Mouse (Mus musculus): ENCODE measurements around the gene Gm20696.

Gm20696 gene

GRCm38 (mm10) chr6:99484197-99484725 is 182.3 kb downstream of the Gm20696 start:
- no peak for DNase-seq (ENCODE audit: low spot score)

- no peak for DNase-seq (ENCODE audit: low spot score)
These were observed 183.0 kb downstream of the Gm20696 start for GRCm38 (mm10) chr6:99483556-99483955.

- no peak for DNase-seq (ENCODE audit: low spot score)
These were observed 185.0 kb downstream of the Gm20696 start for GRCm38 (mm10) chr6:99481568-99481967.

- DNase-seq (ENCODE audit: low spot score), result no peak
These were observed 187.5 kb downstream of the Gm20696 start for GRCm38 (mm10) chr6:99478873-99479650.

- DNase-seq (ENCODE audit: low spot score), result no peak
These were observed 191.6 kb downstream of the Gm20696 start for GRCm38 (mm10) chr6:99475040-99475439.

GRCm38 (mm10) chr6:99470906-99471305 is 195.7 kb downstream of the Gm20696 start:
- DNase-seq (ENCODE audit: low spot score), result no peak

- DNase-seq (ENCODE audit: low spot score), result no peak
These were observed 197.3 kb downstream of the Gm20696 start for GRCm38 (mm10) chr6:99469134-99469834.

- no peak for DNase-seq (ENCODE audit: low spot score)
These were observed 198.8 kb downstream of the Gm20696 start for GRCm38 (mm10) chr6:99467831-99468230.

- DNase-seq (ENCODE audit: low spot score), result no peak
These were observed 199.5 kb downstream of the Gm20696 start for GRCm38 (mm10) chr6:99467109-99467508.

- no peak for DNase-seq (ENCODE audit: low spot score)
These were observed 200.2 kb downstream of the Gm20696 start for GRCm38 (mm10) chr6:99466354-99466753.

- no peak for DNase-seq (ENCODE audit: low spot score)
These were observed 202.1 kb downstream of the Gm20696 start for GRCm38 (mm10) chr6:99464449-99464848.

GRCm38 (mm10) chr6:99463906-99464305 is 202.7 kb downstream of the Gm20696 start:
- no peak for DNase-seq (ENCODE audit: low spot score)

GRCm38 (mm10) chr6:99458775-99459174 is 207.8 kb downstream of the Gm20696 start:
- no peak for DNase-seq (ENCODE audit: low spot score)

- DNase-seq (ENCODE audit: low spot score), result no peak
These were observed 212.7 kb downstream of the Gm20696 start for GRCm38 (mm10) chr6:99453763-99454520.

GRCm38 (mm10) chr6:99452638-99453185 is 213.9 kb downstream of the Gm20696 start:
- DNase-seq (ENCODE audit: low spot score), result no peak

GRCm38 (mm10) chr6:99451479-99451878 is 215.1 kb downstream of the Gm20696 start:
- no peak for DNase-seq (ENCODE audit: low spot score)

GRCm38 (mm10) chr6:99447447-99447846 is 219.2 kb downstream of the Gm20696 start:
- DNase-seq (ENCODE audit: low spot score), result no peak

- DNase-seq (ENCODE audit: low spot score), result no peak
These were observed 219.7 kb downstream of the Gm20696 start for GRCm38 (mm10) chr6:99446801-99447415.

- DNase-seq (ENCODE audit: low spot score), result no peak
These were observed 223.1 kb downstream of the Gm20696 start for GRCm38 (mm10) chr6:99443460-99443859.

- DNase-seq (ENCODE audit: low spot score), result no peak
These were observed 225.5 kb downstream of the Gm20696 start for GRCm38 (mm10) chr6:99441100-99441499.

GRCm38 (mm10) chr6:99440606-99441005 is 226.0 kb downstream of the Gm20696 start:
- no peak for DNase-seq (ENCODE audit: low spot score)

All from MN1 (cell line).